Mouse (Mus musculus): ENCODE measurements around the gene Gm32742.
A peak's percentile ranks its signal among the peaks of the same experiment; 100 is the strongest.
"Not testable (repeated sequence)": the region's sequence is repeated elsewhere in the genome, so short reads cannot be mapped to it uniquely, and the experiment has no call there.

Gene Gm32742

DNA sequence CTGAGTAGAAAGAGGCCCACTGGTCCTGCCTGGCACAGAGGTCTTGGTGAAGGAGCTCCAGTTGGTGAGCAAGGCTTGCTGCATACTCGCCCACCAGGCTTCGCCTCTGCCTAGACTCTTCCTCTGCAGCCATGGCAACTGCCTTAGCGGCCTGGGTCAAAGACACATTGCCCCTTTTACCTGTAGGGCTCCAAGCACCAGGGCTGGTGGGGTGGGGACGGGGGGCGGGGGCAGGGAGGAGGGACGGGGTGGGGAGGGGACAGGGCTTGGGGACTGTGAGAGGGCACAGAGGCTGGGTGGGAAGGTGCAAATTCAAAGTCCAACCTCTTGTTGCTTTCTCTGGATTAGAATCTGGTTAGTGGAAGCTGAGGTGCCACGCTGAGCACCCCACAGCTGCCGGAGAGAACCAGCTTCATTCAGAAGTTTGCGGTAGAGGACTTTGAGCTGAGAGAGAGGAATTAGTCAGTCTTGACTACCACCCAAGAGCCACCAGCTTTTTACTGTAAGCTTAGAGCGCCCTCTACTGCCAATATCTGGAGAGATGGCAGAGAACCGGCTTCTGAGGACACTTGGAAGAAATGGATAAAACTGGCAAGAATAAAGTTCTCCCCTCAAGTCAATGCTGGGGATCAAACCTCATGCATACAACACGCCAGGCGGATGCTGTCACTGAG, 13.1 kb downstream of the Gm32742 start:
- DNase-seq (ENCODE audit: low read depth) = peak; percentile 73

- DNase-seq (ENCODE audit: low read depth) = no peak
Measured at GRCm38 (mm10) chr9:51147294-51147693, 18.0 kb downstream of the Gm32742 start.

DNA sequence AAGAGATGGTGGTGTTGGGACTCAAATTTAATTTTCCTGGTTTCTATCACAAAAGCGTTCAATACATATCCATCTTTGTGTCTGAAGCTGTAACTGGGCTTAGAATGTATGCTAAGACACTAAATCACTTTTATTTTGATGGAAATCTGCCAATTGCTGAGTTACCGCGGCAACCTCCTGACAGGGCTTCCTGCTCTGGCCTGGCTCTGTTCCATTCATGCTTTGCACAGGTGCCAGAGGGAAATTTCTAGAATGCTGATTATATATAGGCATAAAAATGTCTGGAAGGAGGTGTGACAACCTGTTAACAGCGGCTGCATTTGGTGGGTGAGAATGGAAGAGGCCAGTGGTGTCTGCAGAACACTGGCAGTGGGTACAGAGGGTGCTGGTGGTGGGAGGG, 18.8 kb downstream of the Gm32742 start:
- no peak for DNase-seq (ENCODE audit: low read depth)

DNA sequence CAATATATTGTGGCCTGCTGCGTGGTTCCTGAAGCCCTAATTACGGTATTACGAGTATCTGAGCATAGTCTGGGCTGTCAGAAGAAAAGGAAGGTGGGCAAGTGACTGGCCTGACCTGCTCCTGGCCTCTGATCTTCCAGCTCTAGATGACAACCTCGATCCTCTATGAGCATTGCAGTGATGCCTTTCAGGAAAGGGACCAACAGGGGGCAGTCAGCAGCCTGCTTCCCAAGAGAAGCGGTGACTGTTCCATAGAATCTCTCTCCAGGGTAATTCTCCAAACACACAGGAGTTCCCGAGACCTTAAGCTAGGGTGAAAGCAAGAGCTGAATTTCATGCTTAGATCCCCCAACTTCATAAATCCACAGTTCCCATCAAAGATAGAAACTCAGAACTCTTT, 21.1 kb downstream of the Gm32742 start:
- DNase-seq (ENCODE audit: low read depth) = no peak

DNA sequence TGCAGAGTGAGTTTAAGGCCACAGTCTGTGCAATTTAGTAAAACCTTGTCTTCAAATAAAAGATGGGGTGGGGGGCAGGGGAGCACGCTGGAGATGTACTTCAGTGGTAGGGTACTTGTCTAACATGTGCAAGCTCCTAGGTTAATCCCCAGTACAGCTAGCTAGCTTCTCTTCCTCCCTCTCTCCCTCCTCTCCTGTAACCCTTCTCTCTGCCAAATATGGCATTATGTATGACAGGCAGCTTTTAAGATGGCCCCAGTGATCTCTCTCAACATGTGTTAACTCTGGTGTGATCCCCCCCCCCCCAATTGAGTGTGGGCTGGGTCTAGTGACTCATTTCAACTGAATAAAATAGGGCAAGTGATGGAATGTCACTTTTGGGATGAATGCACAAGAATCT, 21.9 kb downstream of the Gm32742 start:
- DNase-seq (ENCODE audit: low read depth) = no peak

GRCm38 (mm10) chr9:51140711-51141110, 24.6 kb downstream of the Gm32742 start:
- DNase-seq (ENCODE audit: low read depth) = no peak

GRCm38 (mm10) chr9:51139401-51139800, 25.9 kb downstream of the Gm32742 start:
- not testable (repeated sequence) for DNase-seq (ENCODE audit: low read depth)

- DNase-seq (ENCODE audit: low read depth) = no peak
Measured at GRCm38 (mm10) chr9:51138301-51138700, 27.0 kb downstream of the Gm32742 start.

GRCm38 (mm10) chr9:51137836-51138235, 27.5 kb downstream of the Gm32742 start:
- no peak for DNase-seq (ENCODE audit: low read depth)

DNA sequence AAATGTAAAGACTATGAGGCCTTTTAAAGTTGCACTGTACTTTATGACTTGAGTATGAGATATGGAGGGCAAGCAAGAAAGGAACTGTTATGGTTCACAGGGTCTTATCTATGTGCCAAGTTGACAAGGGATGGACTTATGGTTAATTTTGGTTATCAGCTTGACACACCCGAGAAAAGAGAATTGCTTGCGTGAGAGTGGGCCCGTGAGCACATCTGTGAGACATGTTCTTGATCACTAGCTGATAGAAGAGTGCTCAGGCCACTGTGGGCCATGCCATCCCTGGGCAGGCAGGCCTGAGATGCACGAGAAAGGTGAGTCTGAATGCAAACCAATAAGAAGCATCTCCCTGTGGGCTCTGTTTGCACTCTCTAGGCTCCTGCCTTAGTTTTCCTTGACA, 27.9 kb downstream of the Gm32742 start:
- DNase-seq (ENCODE audit: low read depth) = no peak

DNA sequence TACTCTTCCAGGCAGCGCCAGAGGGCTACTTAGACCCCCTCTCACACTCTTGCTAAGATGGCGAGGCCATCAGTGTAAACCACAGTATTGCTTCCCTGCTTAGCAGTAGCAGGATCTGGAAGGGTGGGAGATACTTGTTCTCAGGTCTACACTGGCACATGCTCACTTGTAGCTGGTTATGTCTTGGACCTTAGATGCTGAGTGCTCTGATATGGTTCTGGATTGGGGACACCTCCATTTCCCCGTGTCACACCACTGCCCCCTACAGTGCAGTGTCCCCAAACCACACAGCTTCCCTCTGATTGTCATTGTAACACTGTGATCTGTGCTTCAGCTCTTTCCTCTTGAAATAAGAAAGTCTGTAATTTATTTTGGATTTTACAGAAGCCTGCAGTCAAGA, 28.3 kb downstream of the Gm32742 start:
- DNase-seq (ENCODE audit: low read depth) = peak; percentile 39

DNA sequence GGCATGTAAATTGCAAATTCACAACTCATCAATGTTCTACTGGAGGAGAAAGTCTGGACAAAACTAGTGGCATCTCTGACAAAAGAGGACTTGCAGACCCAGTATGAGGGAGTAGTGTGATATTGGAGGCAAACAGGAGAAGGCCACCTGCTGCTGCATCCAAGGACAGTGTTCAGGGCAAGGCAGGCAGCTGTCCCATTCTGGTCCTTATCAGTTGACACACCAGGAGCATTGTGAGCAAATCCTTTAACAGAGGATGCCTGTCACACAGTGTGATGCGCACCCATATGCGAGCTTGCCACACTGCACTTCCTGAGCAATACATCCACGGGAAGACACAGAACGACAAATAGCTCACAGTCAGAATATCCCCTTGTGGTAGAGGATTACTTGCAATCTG, 50.5 kb downstream of the Gm32742 start:
- DNase-seq (ENCODE audit: low read depth) = no peak

GRCm38 (mm10) chr9:51105751-51106150, 59.6 kb downstream of the Gm32742 start:
- no peak for DNase-seq (ENCODE audit: low read depth)

DNA sequence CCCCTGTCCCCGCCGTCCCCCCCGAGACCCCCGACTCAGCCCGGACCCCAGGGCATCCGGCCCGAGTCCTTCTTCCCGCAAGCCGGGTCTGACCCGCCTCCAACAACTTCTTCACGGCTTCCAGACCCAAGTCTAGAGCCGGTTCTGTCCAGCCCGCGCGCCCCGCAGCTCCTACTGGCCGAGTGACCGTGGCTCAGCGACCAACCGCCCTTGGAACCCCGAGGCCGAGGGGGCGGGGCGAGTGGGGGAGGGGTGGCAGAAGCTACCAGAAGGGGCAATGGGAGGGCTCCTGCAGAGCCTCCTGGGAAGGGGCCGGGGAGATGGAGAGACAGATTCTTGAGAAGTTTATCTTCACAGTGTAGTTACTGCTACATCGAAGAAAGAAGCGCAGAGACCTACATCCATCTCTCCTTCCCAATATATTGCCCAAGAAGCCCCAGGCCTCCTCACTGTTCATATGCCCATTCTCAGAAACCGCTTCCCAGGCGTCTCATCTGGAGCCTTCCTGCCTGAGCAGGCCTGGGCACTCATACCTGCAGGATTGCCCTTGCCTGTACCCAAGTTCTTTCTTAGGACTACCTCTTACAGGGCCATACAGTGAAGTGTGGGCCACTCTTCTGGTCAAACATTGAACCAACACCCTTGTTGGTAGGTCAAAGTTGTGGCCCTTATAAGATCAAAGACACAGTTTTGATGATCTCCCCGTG, 61.4 kb downstream of the Gm32742 start:
- DNase-seq (ENCODE audit: low read depth) = no peak

DNA sequence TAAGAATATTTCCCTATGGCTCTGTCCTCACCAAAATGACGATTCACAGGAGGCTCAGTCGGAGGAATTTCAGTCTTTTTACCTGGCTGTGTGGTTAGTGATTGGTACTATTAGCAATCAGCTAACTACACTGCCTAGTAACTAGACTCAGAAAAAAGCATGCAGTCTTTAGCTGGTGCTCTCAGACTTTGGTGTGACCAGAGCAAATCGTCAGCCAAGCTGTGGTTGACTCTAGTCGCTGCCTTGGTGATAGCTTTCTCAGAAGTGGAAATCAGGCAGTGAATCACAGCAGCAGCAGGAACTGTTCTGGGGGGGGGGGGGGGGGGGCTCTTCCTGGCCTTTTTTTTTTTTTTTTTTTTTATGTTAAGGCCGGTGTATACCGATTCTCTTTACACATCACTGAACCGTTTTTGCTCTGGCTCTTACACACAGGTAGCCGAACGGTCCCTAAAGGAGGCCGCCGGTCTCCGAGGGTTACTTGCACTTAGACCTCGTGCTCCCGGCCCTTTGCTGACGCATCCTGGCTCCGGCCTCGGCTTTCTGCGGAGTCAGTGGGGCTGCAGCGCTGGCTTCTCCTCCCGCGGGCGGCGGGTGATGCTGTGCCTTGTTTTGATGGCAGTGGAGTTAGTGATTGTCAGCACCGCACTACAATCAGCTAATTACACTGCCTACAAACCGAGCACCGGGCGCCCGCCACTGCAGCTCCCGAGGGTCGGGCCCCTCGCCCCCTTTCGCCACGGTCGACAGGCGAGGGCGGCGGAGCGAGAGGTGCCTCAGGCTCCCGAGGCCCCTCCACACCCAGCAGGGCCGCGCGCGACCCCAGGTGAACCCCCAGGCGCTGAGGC, 62.1 kb downstream of the Gm32742 start:
- DNase-seq (ENCODE audit: low read depth) = peak; percentile 20

GRCm38 (mm10) chr9:51101756-51102425, 63.4 kb downstream of the Gm32742 start, which contains the start of gene 4833427G06Rik:
Gene 4833427G06Rik (minus strand): TSS chr9:51102078.
- peak; percentile 23 for DNase-seq (ENCODE audit: low read depth)

GRCm38 (mm10) chr9:51096306-51096705, 69.0 kb downstream of the Gm32742 start:
- no peak for DNase-seq (ENCODE audit: low read depth)

DNA sequence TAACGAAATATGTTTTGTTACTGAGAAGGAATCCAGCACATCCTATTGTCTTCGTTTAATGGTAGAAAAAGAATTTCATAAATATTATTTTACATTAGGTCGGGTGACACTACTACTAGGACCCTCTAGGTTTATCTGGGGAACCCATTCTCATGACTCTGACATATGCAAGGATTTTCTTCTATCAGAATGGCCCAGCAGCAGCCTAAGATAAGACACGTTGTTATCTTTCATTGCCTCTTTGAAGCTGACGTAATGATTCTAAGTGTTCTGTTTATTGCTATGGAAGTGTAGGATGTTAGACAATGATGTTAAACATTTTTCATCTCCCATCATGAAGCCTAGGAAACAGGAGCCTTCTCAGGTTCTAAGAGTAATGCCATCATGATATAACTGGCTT, 71.6 kb downstream of the Gm32742 start:
- DNase-seq (ENCODE audit: low read depth) = no peak

DNA sequence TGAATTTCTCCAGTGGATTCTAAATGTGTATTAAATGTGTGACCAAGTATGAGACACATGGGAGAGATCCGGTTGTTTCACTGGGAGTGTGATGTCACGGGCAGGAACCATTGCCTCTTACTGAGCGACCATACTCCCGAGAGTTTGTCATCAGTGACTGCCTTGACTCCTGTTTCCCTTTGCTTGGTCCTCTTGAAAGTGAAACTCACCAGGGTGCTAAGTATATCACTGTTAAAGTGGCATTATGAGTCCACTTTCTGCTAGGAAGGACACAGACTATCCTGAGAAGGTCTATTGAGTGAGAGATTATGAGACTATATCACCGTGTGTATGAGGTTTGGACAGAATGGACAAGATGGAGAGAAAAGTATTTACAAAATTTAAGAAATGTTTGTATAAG, 83.7 kb downstream of the Gm32742 start:
- no peak for DNase-seq (ENCODE audit: low read depth)

Data from induced T-regulatory cell, adult 2 months (primary cell).